Mouse (Mus musculus): ENCODE results near the gene Hnrnph2. TPM values are rescaled to one million over a fixed set of nuclear protein-coding genes. Genes with fewer than 3 reads are reported as not detected.

Gene Hnrnph2
- polyA plus RNA-seq, 1 experiment: 109 TPM

DNA sequence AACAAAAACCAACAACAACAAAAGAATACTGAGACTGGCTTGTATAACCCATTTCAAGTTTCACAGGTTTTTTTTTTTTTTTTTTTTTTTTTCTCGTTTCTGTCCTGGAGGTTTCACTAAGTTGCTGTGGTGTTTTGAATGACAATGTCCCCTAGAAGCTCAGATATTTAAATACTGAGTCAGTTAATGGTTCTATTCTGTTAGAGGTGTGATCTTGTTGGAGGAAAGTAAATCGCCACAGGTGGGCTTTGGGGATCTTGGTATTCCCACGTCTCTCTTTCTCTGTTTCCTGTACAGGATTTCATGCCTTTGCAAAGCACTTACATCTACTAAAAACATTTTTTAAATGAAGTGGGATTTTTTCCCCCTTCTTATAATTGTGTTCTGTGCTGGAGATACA, 34.1 kb downstream of the Hnrnph2 start:
- no peak for TF ChIP-seq CTCF (IDR thresholded peaks at IDR 0.05; ENCODE audit: extremely low read depth, insufficient read depth, low read length)
- TF ChIP-seq POLR2A (IDR thresholded peaks at IDR 0.05; ENCODE audit: extremely low read depth, insufficient read depth, low read length): no peak
- H3K4me3 ChIP-seq (ENCODE audit: insufficient read depth, low read length): no peak overlapping the region
- no peak overlapping the region for H3K27ac ChIP-seq (ENCODE audit: insufficient read depth, low read length)
- no peaks in the 10 kb centered on the region for H3K4me1 ChIP-seq (ENCODE audit: control insufficient read depth, insufficient read depth, low read length)

DNA sequence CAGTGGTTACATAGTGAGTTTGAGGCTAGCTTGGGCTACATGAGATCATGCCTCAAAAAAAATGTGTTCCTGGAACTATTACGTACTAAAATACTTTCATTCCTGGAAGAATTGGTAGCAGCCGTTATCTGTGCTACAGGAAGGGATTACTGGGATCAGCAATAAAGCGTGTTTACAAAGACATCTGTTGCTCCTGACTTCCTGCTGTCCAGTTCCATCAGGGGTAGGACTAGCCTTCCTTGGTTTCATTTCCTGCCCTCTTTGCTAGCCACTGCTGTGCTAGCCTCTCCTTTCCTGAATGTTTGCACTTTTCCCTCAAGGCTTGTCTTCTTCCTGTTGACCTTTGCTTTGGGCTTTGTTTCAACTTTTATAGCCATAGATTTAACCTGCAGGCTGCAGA, 34.9 kb downstream of the Hnrnph2 start:
- no peak for TF ChIP-seq POLR2A (IDR thresholded peaks at IDR 0.05; ENCODE audit: extremely low read depth, insufficient read depth, low read length)
- TF ChIP-seq CTCF (IDR thresholded peaks at IDR 0.05; ENCODE audit: extremely low read depth, insufficient read depth, low read length): no peak
- no peak overlapping the region for H3K4me3 ChIP-seq (ENCODE audit: insufficient read depth, low read length)
- H3K27ac ChIP-seq (ENCODE audit: insufficient read depth, low read length): no peak overlapping the region
- no peaks in the 10 kb centered on the region for H3K4me1 ChIP-seq (ENCODE audit: control insufficient read depth, insufficient read depth, low read length)

DNA sequence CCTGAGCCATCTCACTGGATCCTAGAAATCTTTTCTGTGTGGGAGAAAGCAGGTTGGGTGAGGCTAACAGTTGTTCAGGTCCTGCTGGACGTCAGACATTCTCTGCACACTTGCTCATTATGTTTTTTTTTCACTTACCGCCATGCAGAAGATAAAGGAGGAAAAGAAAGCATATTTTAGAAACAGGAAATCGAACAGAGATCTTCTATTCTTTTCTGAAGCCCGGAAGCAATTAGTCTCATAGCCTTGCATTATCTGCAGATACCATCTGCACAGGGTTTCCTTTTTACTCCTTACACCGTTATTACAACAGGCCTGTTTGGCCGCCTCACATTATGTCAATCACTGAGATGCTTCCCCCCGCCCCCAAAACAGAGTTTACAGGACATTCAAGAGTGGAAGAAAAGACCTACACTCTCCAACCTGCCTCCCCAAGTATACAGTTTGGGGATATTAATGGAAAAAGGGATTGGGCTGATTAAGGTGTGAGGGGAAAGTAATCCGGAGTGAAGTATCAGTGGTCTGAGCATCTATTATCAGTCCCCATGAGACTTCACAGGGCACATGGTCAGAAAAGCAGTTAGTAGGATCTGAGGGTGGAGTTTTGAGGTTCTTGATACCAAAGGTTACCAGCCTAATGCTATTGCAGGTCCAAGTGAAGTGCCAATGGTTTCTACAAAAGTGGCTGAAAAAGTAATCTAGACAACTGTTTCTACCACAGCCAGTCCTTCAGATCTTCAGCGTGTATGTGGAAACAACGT, 40.2 kb downstream of the Hnrnph2 start:
- no peaks in the 10 kb centered on the region for H3K4me1 ChIP-seq (ENCODE audit: control insufficient read depth, insufficient read depth, low read length)
- TF ChIP-seq POLR2A (IDR thresholded peaks at IDR 0.05; ENCODE audit: extremely low read depth, insufficient read depth, low read length) (no peak), CTCF (IDR thresholded peaks at IDR 0.05; ENCODE audit: extremely low read depth, insufficient read depth, low read length) (no peak)
- H3K4me3 ChIP-seq (ENCODE audit: insufficient read depth, low read length): no peak overlapping the region
- H3K27ac ChIP-seq (ENCODE audit: insufficient read depth, low read length): no peak overlapping the region

DNA sequence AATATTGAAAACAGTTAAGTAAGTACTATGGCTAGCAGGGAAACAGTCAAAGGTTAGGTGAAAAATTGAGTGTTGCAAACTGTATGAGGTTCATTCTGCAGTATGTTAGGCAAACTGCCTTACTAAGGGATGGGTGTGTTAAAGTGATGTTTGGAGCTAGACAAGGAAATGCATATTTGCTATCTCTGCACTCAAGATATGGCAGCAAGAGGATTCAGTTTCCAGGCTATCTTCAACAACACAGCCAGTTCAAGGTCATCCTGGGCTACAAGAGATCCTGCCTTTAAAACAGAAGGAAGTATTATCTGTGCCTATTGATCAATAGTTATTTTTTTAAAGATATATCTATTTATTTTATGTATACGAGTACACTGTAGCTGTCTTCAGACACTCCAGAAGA, 45.4 kb downstream of the Hnrnph2 start:
- TF ChIP-seq CTCF (IDR thresholded peaks at IDR 0.05; ENCODE audit: extremely low read depth, insufficient read depth, low read length) (no peak), POLR2A (IDR thresholded peaks at IDR 0.05; ENCODE audit: extremely low read depth, insufficient read depth, low read length) (no peak)
- Histone ChIP-seq H3K4me1 (ENCODE audit: control insufficient read depth, insufficient read depth, low read length) (no peaks in the 10 kb centered on the region), H3K4me3 (ENCODE audit: insufficient read depth, low read length) (no peak overlapping the region), H3K27ac (ENCODE audit: insufficient read depth, low read length) (no peak overlapping the region)

DNA sequence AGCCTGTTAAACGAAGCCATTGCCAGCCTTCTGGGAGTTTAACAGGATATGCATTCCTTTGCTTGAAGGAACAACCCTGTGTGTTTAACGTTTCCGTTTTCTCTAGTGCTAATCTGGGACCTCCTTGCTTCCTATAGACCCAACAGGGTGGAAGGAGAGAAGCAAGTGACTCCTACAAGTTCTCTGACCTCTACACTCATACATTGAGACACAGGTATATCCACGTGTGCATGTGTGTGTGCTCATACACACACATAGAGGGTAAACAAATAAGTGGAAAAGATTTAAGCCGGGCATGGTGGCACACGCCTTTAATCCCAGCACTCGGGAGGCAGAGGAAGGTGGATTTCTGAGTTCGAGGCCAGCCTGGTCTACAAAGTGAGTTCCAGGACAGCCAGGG, 46.4 kb downstream of the Hnrnph2 start:
- Histone ChIP-seq H3K27ac (ENCODE audit: insufficient read depth, low read length) (no peak overlapping the region), H3K4me1 (ENCODE audit: control insufficient read depth, insufficient read depth, low read length) (no peaks in the 10 kb centered on the region), H3K4me3 (ENCODE audit: insufficient read depth, low read length) (no peak overlapping the region)
- TF ChIP-seq POLR2A (IDR thresholded peaks at IDR 0.05; ENCODE audit: extremely low read depth, insufficient read depth, low read length) (no peak), CTCF (IDR thresholded peaks at IDR 0.05; ENCODE audit: extremely low read depth, insufficient read depth, low read length) (no peak)

DNA sequence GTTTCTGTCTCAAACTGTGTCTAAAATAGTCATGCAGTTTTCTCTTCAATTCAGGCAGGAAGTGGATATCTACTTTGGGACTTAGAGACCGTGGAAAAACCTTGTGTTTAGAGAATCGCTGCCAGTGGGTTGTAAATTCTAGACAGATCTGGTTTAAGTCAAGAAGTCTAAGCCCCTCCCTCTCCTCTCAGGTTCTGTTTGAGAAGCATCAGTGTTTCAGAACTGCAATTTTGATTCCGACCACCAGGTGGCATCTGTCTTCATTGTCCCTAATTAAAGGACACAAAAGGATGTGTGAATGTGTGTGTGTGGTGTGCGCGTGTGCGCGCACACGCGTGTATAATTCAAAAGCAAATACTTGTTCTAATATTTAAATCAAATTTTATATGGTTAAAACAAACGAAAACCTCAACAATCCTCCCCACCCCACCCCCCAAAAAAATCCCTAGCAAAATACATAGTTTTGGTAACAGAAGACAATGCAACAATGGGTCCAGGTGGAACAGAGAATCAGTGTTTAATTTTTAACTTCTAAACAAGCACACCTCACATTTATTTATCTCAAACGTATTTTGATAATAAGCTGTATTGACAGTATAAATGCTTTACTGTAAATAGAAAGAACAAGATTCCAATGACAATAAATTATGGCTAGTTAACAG, 47.2 kb downstream of the Hnrnph2 start:
- Histone ChIP-seq H3K4me3 (ENCODE audit: insufficient read depth, low read length) (no peak overlapping the region), H3K27ac (ENCODE audit: insufficient read depth, low read length) (no peak overlapping the region), H3K4me1 (ENCODE audit: control insufficient read depth, insufficient read depth, low read length) (no peaks in the 10 kb centered on the region)
- TF ChIP-seq POLR2A (IDR thresholded peaks at IDR 0.05; ENCODE audit: extremely low read depth, insufficient read depth, low read length): no peak
- TF ChIP-seq CTCF (IDR thresholded peaks at IDR 0.05; ENCODE audit: extremely low read depth, insufficient read depth, low read length): peak; percentile 37; the same call in 1 of the 2 replicates

DNA sequence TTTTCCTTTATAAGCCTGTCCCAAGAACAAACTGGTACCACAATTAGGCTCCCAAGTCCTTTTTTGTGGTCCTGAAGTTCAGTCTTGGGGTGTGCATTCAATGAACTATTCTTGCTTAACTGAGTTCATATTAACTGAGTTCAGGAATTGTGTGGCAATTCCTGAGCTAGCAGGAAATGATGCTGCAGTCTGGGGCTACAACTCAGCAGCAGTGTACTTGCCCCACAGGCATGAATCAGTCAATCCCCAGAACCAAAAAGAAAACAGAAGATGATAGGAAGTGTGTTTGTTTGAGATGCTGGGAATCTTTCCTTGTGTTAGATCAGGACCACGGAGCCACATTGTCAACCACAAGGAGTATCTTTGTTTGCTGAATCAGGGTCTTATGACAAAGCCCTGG, 51.1 kb downstream of the Hnrnph2 start:
- TF ChIP-seq POLR2A (IDR thresholded peaks at IDR 0.05; ENCODE audit: extremely low read depth, insufficient read depth, low read length) (no peak), CTCF (IDR thresholded peaks at IDR 0.05; ENCODE audit: extremely low read depth, insufficient read depth, low read length) (no peak)
- Histone ChIP-seq H3K4me1 (ENCODE audit: control insufficient read depth, insufficient read depth, low read length) (no peaks in the 10 kb centered on the region), H3K4me3 (ENCODE audit: insufficient read depth, low read length) (no peak overlapping the region), H3K27ac (ENCODE audit: insufficient read depth, low read length) (no peak overlapping the region)

Other genes with a start within 250 kb of the Hnrnph2 start
- gene Drp2, start 196.6 kb upstream of the Hnrnph2 start, polyA plus RNA-seq (2012; rRNA removed): 49.8 and 52.4 TPM in 2 replicates
- 0.13 TPM in 1 of 2 replicates, not detected in the other for gene Taf7l, start 124.7 kb upstream of the Hnrnph2 start, polyA plus RNA-seq (2012; rRNA removed)
- gene Timm8a1, start 59.3 kb upstream of the Hnrnph2 start, polyA plus RNA-seq (2012; rRNA removed): 14.8 and 17.0 TPM in 2 replicates
- gene Btk, start 17.6 kb upstream of the Hnrnph2 start, polyA plus RNA-seq (2012; rRNA removed): 0.94 and 1.5 TPM in 2 replicates
- gene Rpl36a, start 15.5 kb upstream of the Hnrnph2 start, polyA plus RNA-seq (2012; rRNA removed): 541 and 586 TPM in 2 replicates
- 6.6 and 7.6 TPM in 2 replicates for gene Gla, start 54 bp upstream of the Hnrnph2 start, polyA plus RNA-seq (2012; rRNA removed)
- gene Armcx4, start 85.3 kb downstream of the Hnrnph2 start, polyA plus RNA-seq (2012; rRNA removed): 13.8 and 15.5 TPM in 2 replicates
- 71.6 and 74.8 TPM in 2 replicates for gene Armcx1, start 116.8 kb downstream of the Hnrnph2 start, polyA plus RNA-seq (2012; rRNA removed)
- 5.9 and 7.4 TPM in 2 replicates for gene Armcx6, start 150.2 kb downstream of the Hnrnph2 start, polyA plus RNA-seq (2012; rRNA removed)
- gene Armcx3, start 155.4 kb downstream of the Hnrnph2 start, polyA plus RNA-seq (2012; rRNA removed): 57.9 and 61.9 TPM in 2 replicates
- 44.5 and 45.9 TPM in 2 replicates for gene Armcx2, start 208.0 kb downstream of the Hnrnph2 start, polyA plus RNA-seq (2012; rRNA removed)

Data from cortical plate, adult 2 months (tissue).